In the genomic region with DNA sequence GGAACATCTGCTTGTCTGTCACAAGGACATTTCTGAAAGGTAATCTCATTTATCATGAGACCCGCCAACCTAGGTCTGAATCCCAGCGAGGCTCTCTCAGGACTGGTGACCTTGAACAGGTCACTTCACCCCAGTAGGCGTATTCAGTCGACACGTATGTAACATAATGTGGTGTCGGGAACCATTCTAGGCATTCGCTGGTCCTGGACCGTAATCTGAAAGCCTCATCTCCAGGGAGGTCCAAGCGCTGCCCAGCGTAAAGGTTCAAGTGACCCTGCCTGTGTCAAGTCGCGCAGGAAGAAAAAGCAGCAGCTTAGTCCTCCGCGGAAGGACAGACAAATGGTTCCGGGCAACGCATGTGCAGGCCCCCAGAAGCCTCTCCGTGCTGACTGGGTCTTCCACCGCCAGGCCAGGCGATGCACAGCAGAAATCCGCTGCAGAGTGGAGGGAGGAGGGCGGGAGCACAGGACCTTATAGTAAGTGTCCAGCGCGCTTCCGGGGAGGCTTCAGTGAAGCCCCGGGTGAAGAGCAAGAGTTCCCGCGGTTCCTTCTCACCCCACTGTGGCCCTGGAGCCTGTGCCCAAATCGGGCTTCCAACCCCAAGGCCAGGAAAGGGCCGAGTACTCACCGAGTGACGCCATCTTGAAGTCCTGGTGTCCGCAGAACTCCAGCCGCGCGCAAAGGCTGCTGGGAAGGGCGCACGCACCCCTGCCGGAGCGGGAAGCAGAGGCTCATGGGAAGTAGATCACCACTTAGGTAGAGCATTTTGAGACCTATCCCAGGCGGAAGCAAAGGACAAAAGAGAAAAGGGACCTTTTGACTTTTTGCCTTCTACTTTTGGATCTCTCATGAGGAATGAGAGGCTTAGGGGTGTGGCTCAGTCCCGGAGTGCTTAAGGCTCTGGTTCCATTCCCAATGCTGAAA, we compare ENCODE assay signal across 8 mouse cellular contexts. TPM values are rescaled to one million over a fixed set of nuclear protein-coding genes. Genes with fewer than 3 reads are reported as not detected.
DNase-seq lines count a peak whose midpoint lies in the region; ATAC-seq and TF ChIP-seq lines count a peak whose summit lies in the region.

No protein-coding gene starts in this region.

- no peaks in the 10 kb centered on the region for H3K9me3 ChIP-seq in embryonic facial prominence, embryonic 12.5 days
- H3K9me3 ChIP-seq in limb, embryonic 11.5 days (ENCODE audit: control insufficient read depth, low read length), result no peaks in the 10 kb centered on the region
- no peaks in the 10 kb centered on the region for H3K9me3 ChIP-seq in midbrain, embryonic 13.5 days

- no peaks in the 10 kb centered on the region for H3K27me3 ChIP-seq in embryonic facial prominence, embryonic 12.5 days
- no peaks in the 10 kb centered on the region for H3K27me3 ChIP-seq in kidney, adult 2 months (replicated peaks; ENCODE audit: control insufficient read depth, insufficient read depth, low read length)
- no peaks in the 10 kb centered on the region for H3K27me3 ChIP-seq in limb, embryonic 11.5 days (ENCODE audit: control insufficient read depth, insufficient read depth, low read length)
- H3K27me3 ChIP-seq in midbrain, embryonic 13.5 days, result no peaks in the 10 kb centered on the region
- no peaks in the 10 kb centered on the region for H3K27me3 ChIP-seq in small intestine, adult 2 months (ENCODE audit: control insufficient read depth, insufficient read depth, low read length)

- WGBS in embryonic facial prominence, embryonic 12.5 days, result 1% methylated on average over 41 of the region's 41 CpGs
- WGBS in kidney, adult 2 months, result under 1% methylated on average over 41 of the region's 41 CpGs
- WGBS in limb, embryonic 11.5 days, result 1% methylated on average over 41 of the region's 41 CpGs
- WGBS in midbrain, embryonic 13.5 days, result under 1% methylated on average over 41 of the region's 41 CpGs
- under 1% methylated on average over 41 of the region's 41 CpGs for WGBS in small intestine, adult 2 months

- no peak for TF ChIP-seq CTCF in kidney, adult 2 months (conservative IDR thresholded peaks at IDR 0.05; ENCODE audit: insufficient read depth, insufficient read length, low read depth, low read length)
- peak; percentile 3; the same call in 1 of the 2 replicates for TF ChIP-seq CTCF in small intestine, adult 2 months (IDR thresholded peaks at IDR 0.05; ENCODE audit: extremely low read depth, insufficient read length, insufficient replicate concordance, low read depth, low read length)

- peak overlapping the region; percentile 89 for H3K4me3 ChIP-seq in embryonic facial prominence, embryonic 12.5 days
- H3K4me3 ChIP-seq in kidney, adult 2 months (ENCODE audit: insufficient read depth, low read depth, low read length), result peak overlapping the region; percentile 80
- H3K4me3 ChIP-seq in limb, embryonic 11.5 days (ENCODE audit: low read depth, low read length), result peak overlapping the region; percentile 85
- peak overlapping the region; percentile 90 for H3K4me3 ChIP-seq in midbrain, embryonic 13.5 days (replicated peaks)
- H3K4me3 ChIP-seq in small intestine, adult 2 months (ENCODE audit: low read depth, low read length), result peak overlapping the region; percentile 87

- H3K4me2 ChIP-seq in embryonic facial prominence, embryonic 12.5 days (replicated peaks), result peak overlapping the region; percentile 66
- H3K4me2 ChIP-seq in limb, embryonic 11.5 days (ENCODE audit: low read depth, severe bottlenecking), result peak overlapping the region; percentile 58
- peak overlapping the region; percentile 92 for H3K4me2 ChIP-seq in midbrain, embryonic 13.5 days (replicated peaks)

- peaks cover 43% of the 10 kb centered on the region for H3K36me3 ChIP-seq in embryonic facial prominence, embryonic 12.5 days
- H3K36me3 ChIP-seq in kidney, adult 2 months (ENCODE audit: control insufficient read depth, insufficient read depth, low read length), result peaks cover 3% of the 10 kb centered on the region
- H3K36me3 ChIP-seq in limb, embryonic 11.5 days (ENCODE audit: control insufficient read depth, insufficient read depth, low read length), result peaks cover 13% of the 10 kb centered on the region; the same call in 1 of the 2 replicates
- H3K36me3 ChIP-seq in midbrain, embryonic 13.5 days, result peaks cover 50% of the 10 kb centered on the region
- peaks cover 35% of the 10 kb centered on the region for H3K36me3 ChIP-seq in small intestine, adult 2 months (ENCODE audit: control insufficient read depth, insufficient read depth, low read length)

- DNase-seq in 3T3-L1 (ENCODE audit: low read depth, low spot score), result peak; percentile 90
- peak; percentile 94 to 96 for DNase-seq in adrenal gland, postnatal 36 days
- peak; percentile 95 to 96 for DNase-seq in heart, adult 18-20 months
- peak; percentile 96 for DNase-seq in kidney, adult 2 months
- peak; percentile 94 for DNase-seq in limb, embryonic 11.5 days (ENCODE audit: low spot score)

- peak; percentile 77 for ATAC-seq in embryonic facial prominence, embryonic 12.5 days (ENCODE audit: insufficient number of reproducible peaks, insufficient read depth, low FRiP score, low TSS enrichment)
- peak; percentile 87 for ATAC-seq in limb, embryonic 11.5 days (ENCODE audit: insufficient number of reproducible peaks, low FRiP score, low TSS enrichment, low read depth)
- ATAC-seq in midbrain, embryonic 13.5 days, result peak; percentile 86

- peaks cover 21% of the 10 kb centered on the region for H3K4me1 ChIP-seq in embryonic facial prominence, embryonic 12.5 days
- H3K4me1 ChIP-seq in kidney, adult 2 months (ENCODE audit: control insufficient read depth, insufficient read depth, low read length), result peaks cover 13% of the 10 kb centered on the region; the same call in 1 of the 2 replicates
- H3K4me1 ChIP-seq in limb, embryonic 11.5 days (ENCODE audit: control insufficient read depth, insufficient read depth, low read length), result peaks cover 11% of the 10 kb centered on the region
- H3K4me1 ChIP-seq in midbrain, embryonic 13.5 days (replicated peaks), result peaks cover 28% of the 10 kb centered on the region
- H3K4me1 ChIP-seq in small intestine, adult 2 months (ENCODE audit: control insufficient read depth, insufficient read depth, insufficient read length, low read length), result peaks cover 5% of the 10 kb centered on the region; the same call in 1 of the 2 replicates

- peak overlapping the region; percentile 95 for H3K9ac ChIP-seq in embryonic facial prominence, embryonic 12.5 days
- peak overlapping the region; percentile 95 for H3K9ac ChIP-seq in limb, embryonic 11.5 days (ENCODE audit: low read length)
- H3K9ac ChIP-seq in midbrain, embryonic 13.5 days (replicated peaks), result peak overlapping the region; percentile 97

- peak overlapping the region; percentile 85 for H3K27ac ChIP-seq in embryonic facial prominence, embryonic 12.5 days
- H3K27ac ChIP-seq in kidney, adult 2 months (ENCODE audit: insufficient read depth, low read depth, low read length), result peak overlapping the region; percentile 91
- H3K27ac ChIP-seq in limb, embryonic 11.5 days (replicated peaks; ENCODE audit: low read depth, low read length), result peak overlapping the region; percentile 68
- H3K27ac ChIP-seq in midbrain, embryonic 13.5 days, result peak overlapping the region; percentile 84
- H3K27ac ChIP-seq in small intestine, adult 2 months (ENCODE audit: insufficient read depth, low read depth, low read length), result peak overlapping the region; percentile 85

- TF ChIP-seq POLR2A in kidney, adult 2 months (IDR thresholded peaks at IDR 0.05; ENCODE audit: low read depth, low read length), result peak; percentile 65
- peak; percentile 84 for TF ChIP-seq POLR2A in small intestine, adult 2 months (IDR thresholded peaks at IDR 0.05; ENCODE audit: low read depth, low read length)

RNA-seq across cellular contexts. Expression of a gene that starts 0.7 kb away (rescaled TPM):
- 100 to 1,000 TPM; 485 to 492 TPM for total RNA-seq in adrenal gland, postnatal 36 days (2021)
- 539 and 600 TPM in 2 replicates for polyA plus RNA-seq in embryonic facial prominence, embryonic 12.5 days (2016; fragmentation: Nextera tagmentation; extraction: Ambion mirVana)
- total RNA-seq in heart, adult 18-20 months (2021), result 1,000 to 10,000 TPM; 1,105 to 1,150 TPM
- polyA plus RNA-seq in kidney, adult 2 months (2012; rRNA removed), result 346 and 489 TPM in 2 replicates
- 568 and 582 TPM in 2 replicates for polyA plus RNA-seq in limb, embryonic 11.5 days (2014; fragmentation: Nextera tagmentation; extraction: Ambion mirVana)
- polyA plus RNA-seq in midbrain, embryonic 13.5 days (2015; fragmentation: Nextera tagmentation; extraction: Ambion mirVana), result 677 and 698 TPM in 2 replicates
- polyA plus RNA-seq in small intestine, adult 2 months (2012; rRNA removed), result 99.9 and 140 TPM in 2 replicates

RNA-seq across cellular contexts. Expression of a gene that starts 10.5 kb away (rescaled TPM):
- total RNA-seq in adrenal gland, postnatal 36 days (2021), result 1 to 10 TPM; 7.2 to 9.9 TPM
- 9.4 and 9.5 TPM in 2 replicates for polyA plus RNA-seq in embryonic facial prominence, embryonic 12.5 days (2016; fragmentation: Nextera tagmentation; extraction: Ambion mirVana)
- 1 to 10 TPM; 6.5 to 7.3 TPM for total RNA-seq in heart, adult 18-20 months (2021)
- 3.8 and 3.9 TPM in 2 replicates for polyA plus RNA-seq in kidney, adult 2 months (2012; rRNA removed)
- polyA plus RNA-seq in limb, embryonic 11.5 days (2014; fragmentation: Nextera tagmentation; extraction: Ambion mirVana), result 5.9 and 8.4 TPM in 2 replicates
- polyA plus RNA-seq in midbrain, embryonic 13.5 days (2015; fragmentation: Nextera tagmentation; extraction: Ambion mirVana), result 13.8 and 15.0 TPM in 2 replicates
- 1.5 and 2.9 TPM in 2 replicates for polyA plus RNA-seq in small intestine, adult 2 months (2012; rRNA removed)

RNA-seq across cellular contexts. Expression of a gene that starts 13.2 kb away (rescaled TPM):
- 10 to 100 TPM; 11.6 to 13.0 TPM for total RNA-seq in adrenal gland, postnatal 36 days (2021)
- 19.5 and 20.3 TPM in 2 replicates for polyA plus RNA-seq in embryonic facial prominence, embryonic 12.5 days (2016; fragmentation: Nextera tagmentation; extraction: Ambion mirVana)
- total RNA-seq in heart, adult 18-20 months (2021), result 10 to 100 TPM in 1 of 2 experiments, 1 to 10 TPM in 1; 9.5 to 10.0 TPM
- polyA plus RNA-seq in kidney, adult 2 months (2012; rRNA removed), result 5.8 and 6.2 TPM in 2 replicates
- 21.2 and 23.6 TPM in 2 replicates for polyA plus RNA-seq in limb, embryonic 11.5 days (2014; fragmentation: Nextera tagmentation; extraction: Ambion mirVana)
- polyA plus RNA-seq in midbrain, embryonic 13.5 days (2015; fragmentation: Nextera tagmentation; extraction: Ambion mirVana), result 18.9 and 19.7 TPM in 2 replicates
- polyA plus RNA-seq in small intestine, adult 2 months (2012; rRNA removed), result 1.8 and 3.9 TPM in 2 replicates

RNA-seq across cellular contexts. Expression of a gene that starts 24.1 kb away (rescaled TPM):
- 10 to 100 TPM; 19.0 to 19.3 TPM for total RNA-seq in adrenal gland, postnatal 36 days (2021)
- polyA plus RNA-seq in embryonic facial prominence, embryonic 12.5 days (2016; fragmentation: Nextera tagmentation; extraction: Ambion mirVana), result 62.8 and 65.2 TPM in 2 replicates
- 10 to 100 TPM; 11.4 to 12.9 TPM for total RNA-seq in heart, adult 18-20 months (2021)
- 19.2 and 19.9 TPM in 2 replicates for polyA plus RNA-seq in kidney, adult 2 months (2012; rRNA removed)
- polyA plus RNA-seq in limb, embryonic 11.5 days (2014; fragmentation: Nextera tagmentation; extraction: Ambion mirVana), result 39.8 and 40.6 TPM in 2 replicates
- 57.2 and 58.9 TPM in 2 replicates for polyA plus RNA-seq in midbrain, embryonic 13.5 days (2015; fragmentation: Nextera tagmentation; extraction: Ambion mirVana)
- polyA plus RNA-seq in small intestine, adult 2 months (2012; rRNA removed), result 11.6 and 23.2 TPM in 2 replicates

RNA-seq across cellular contexts. Expression of a gene that starts 24.2 kb away (rescaled TPM):
- 10 to 100 TPM; 22.4 to 31.3 TPM for total RNA-seq in adrenal gland, postnatal 36 days (2021)
- 21.6 and 22.8 TPM in 2 replicates for polyA plus RNA-seq in embryonic facial prominence, embryonic 12.5 days (2016; fragmentation: Nextera tagmentation; extraction: Ambion mirVana)
- 10 to 100 TPM; 30.0 to 31.3 TPM for total RNA-seq in heart, adult 18-20 months (2021)
- polyA plus RNA-seq in kidney, adult 2 months (2012; rRNA removed), result 15.3 and 16.5 TPM in 2 replicates
- polyA plus RNA-seq in limb, embryonic 11.5 days (2014; fragmentation: Nextera tagmentation; extraction: Ambion mirVana), result 15.1 TPM in 2 replicates
- 22.1 and 22.8 TPM in 2 replicates for polyA plus RNA-seq in midbrain, embryonic 13.5 days (2015; fragmentation: Nextera tagmentation; extraction: Ambion mirVana)
- 5.6 and 11.6 TPM in 2 replicates for polyA plus RNA-seq in small intestine, adult 2 months (2012; rRNA removed)

Comparison
In these comparisons a context has a peak if more than half of its experiments do, and no peak if none do; other contexts are left out.
1. Peak in every context shown above with its lines: DNase-seq, ATAC-seq, H3K4me3 ChIP-seq and H3K27ac ChIP-seq.